Mouse (Mus musculus) layer of hippocampus, adult 6 months (tissue): ENCODE data around the gene Elobl. TPM values are rescaled to one million over a fixed set of nuclear protein-coding genes. Genes with fewer than 3 reads are reported as not detected.

Experiments used
- long read RNA-seq, 2 experiments: library from polyadenylated mRNA; unstranded; transcript quantifications; one replicate each; pipeline ENCODE4 v2.0.0; 2019 to 2020
- polyA plus RNA-seq: library from polyadenylated mRNA; unstranded; fragments of <200 nt; fragmentation: Nextera tagmentation; gene quantifications from 2 replicates; pipeline ENCODE4 v1.2.3, GENCODE M21; 2021

Elobl gene
- polyA plus RNA-seq: not detected in 2 replicates
- long read RNA-seq, experiment 1: 0 reads
- long read RNA-seq, experiment 2: 0 reads

GRCm38 (mm10) chr11:88966881-88967361, at the start of gene Elobl:
Gene Elobl, minus strand, starts transcription at chr11:88966931.

GRCm38 (mm10) chr11:88998974-88999722, 32.4 kb upstream of the Elobl start, which contains the start of gene Trim25:
Gene Trim25, plus strand, starts transcription at chr11:88999376.

GRCm38 (mm10) chr11:88970202-88970732, 3.5 kb upstream of the Elobl start, which contains the start of gene Coil:
Gene Coil, plus strand, starts transcription at chr11:88970252.

GRCm38 (mm10) chr11:88955217-88955969, 11.3 kb downstream of the Elobl start, which contains the start of gene Scpep1:
Gene Scpep1, minus strand, starts transcription at chr11:88955465.

Other genes starting within 250 kb of the Elobl start
- gene Msi2, start 248.4 kb downstream of the Elobl start, polyA plus RNA-seq: 4.5 and 6.7 TPM in 2 replicates
- 5.2 and 5.5 TPM in 2 replicates for gene Akap1, start 102.3 kb downstream of the Elobl start, polyA plus RNA-seq
- 27.9 and 30.7 TPM in 2 replicates for gene Scpep1, start 11.5 kb downstream of the Elobl start, polyA plus RNA-seq
- 12.8 and 15.2 TPM in 2 replicates for gene Coil, start 3.3 kb upstream of the Elobl start, polyA plus RNA-seq
- gene Trim25, start 32.4 kb upstream of the Elobl start, polyA plus RNA-seq: 0.79 and 1.2 TPM in 2 replicates
- gene Dgke, start 99.9 kb upstream of the Elobl start, polyA plus RNA-seq: 7.5 and 7.9 TPM in 2 replicates
- gene Gm525, start 106.9 kb upstream of the Elobl start, polyA plus RNA-seq: not detected in 2 replicates